Mouse (Mus musculus) myocyte (in vitro differentiated cells): ENCODE data around the gene Lpcat1. TPM values are rescaled to one million over a fixed set of nuclear protein-coding genes. Genes with fewer than 3 reads are reported as not detected.

Experiments
- H3K27me3 ChIP-seq: one replicate; pipeline ENCODE4 v1.6.1; 2011; ENCODE audit not compliant: control insufficient read depth, insufficient read depth, insufficient read length
- H3K36me3 ChIP-seq: one replicate; pipeline ENCODE4 v1.6.1; 2011; ENCODE audit not compliant: control insufficient read depth, insufficient read depth
- H3K4me2 ChIP-seq: one replicate; pipeline ENCODE4 v1.6.1; 2011; ENCODE audit warnings: low read depth, control low read depth
- H3K4me3 ChIP-seq: one replicate; pipeline ENCODE4 v1.5.1; 2011; ENCODE audit warnings: mild to moderate bottlenecking, control low read depth, moderate library complexity
- H3K79me2 ChIP-seq: one replicate; pipeline ENCODE4 v1.6.1; 2011; ENCODE audit not compliant: control insufficient read depth, insufficient read depth
- H3ac ChIP-seq: one replicate; pipeline ENCODE4 v1.6.1; 2011; ENCODE audit not compliant: control insufficient read depth, insufficient read length
- CEBPB ChIP-seq: IDR thresholded peaks from 2 replicates; pipeline ENCODE4 v1.6.1; 2011; ENCODE audit warnings: mild to moderate bottlenecking, moderate library complexity; ENCODE audit not compliant: poor library complexity, insufficient read depth, severe bottlenecking
- E2F4 ChIP-seq: IDR thresholded peaks from one replicate; pipeline ENCODE4 v1.6.1; 2011; ENCODE audit warnings: mild to moderate bottlenecking, control low read depth, moderate library complexity; ENCODE audit not compliant: insufficient read depth
- MAX ChIP-seq: IDR thresholded peaks from one replicate; pipeline ENCODE4 v1.6.1; 2011; ENCODE audit warnings: low read depth, mild to moderate bottlenecking, control low read depth
- MYOD1 ChIP-seq, 3 experiments: IDR thresholded peaks; one replicate each; pipeline ENCODE4 v1.6.1; 2011; ENCODE audit warnings: control low read depth in 2 of 3, low read depth in 2 of 3, mild to moderate bottlenecking in 2 of 3, moderate library complexity in 1 of 3; ENCODE audit not compliant: insufficient read length in 2 of 3, control insufficient read depth in 1 of 3
- MYOG ChIP-seq, 3 experiments: IDR thresholded peaks; one replicate each; pipeline ENCODE4 v1.6.1; 2011; ENCODE audit warnings: control low read depth in 2 of 3, low read depth in 2 of 3, mild to moderate bottlenecking in 2 of 3; ENCODE audit not compliant: insufficient read length in 2 of 3, control insufficient read depth in 1 of 3, insufficient read depth in 1 of 3
- POLR2A ChIP-seq: IDR thresholded peaks from one replicate; pipeline ENCODE4 v1.6.1; 2011; ENCODE audit warnings: low read depth, mild to moderate bottlenecking, control low read depth, moderate library complexity; ENCODE audit not compliant: insufficient read length
- POLR2AphosphoS2 ChIP-seq: IDR thresholded peaks from one replicate; pipeline ENCODE4 v1.6.1; 2011; ENCODE audit warnings: low read depth, control low read depth; ENCODE audit not compliant: insufficient read length
- REST ChIP-seq: IDR thresholded peaks from one replicate; pipeline ENCODE4 v1.6.1; 2011; ENCODE audit warnings: mild to moderate bottlenecking, control low read depth, moderate library complexity; ENCODE audit not compliant: insufficient read depth, insufficient read length
- SRF ChIP-seq: IDR thresholded peaks from one replicate; pipeline ENCODE4 v1.6.1; 2011; ENCODE audit warnings: low read depth; ENCODE audit not compliant: control insufficient read depth, insufficient read length
- TCF12 ChIP-seq: IDR thresholded peaks from one replicate; pipeline ENCODE4 v1.6.1; 2011; ENCODE audit warnings: mild to moderate bottlenecking, control low read depth; ENCODE audit not compliant: poor library complexity, insufficient read depth, severe bottlenecking
- TCF3 ChIP-seq: IDR thresholded peaks from one replicate; pipeline ENCODE4 v1.6.1; 2011; ENCODE audit warnings: low read depth, control low read depth; ENCODE audit not compliant: insufficient read length
- USF1 ChIP-seq: IDR thresholded peaks from one replicate; pipeline ENCODE4 v1.6.1; 2011; ENCODE audit warnings: low read depth, mild to moderate bottlenecking, control low read depth, moderate library complexity
- polyA plus RNA-seq: library from polyadenylated mRNA; unstranded; fragments of >200 nt; fragmentation: generic; extraction: Trizol; gene quantifications from one replicate; pipeline ENCODE4 v1.2.1, GENCODE M21; 2012; ENCODE audit warnings: missing spikeins

Gene Lpcat1
- polyA plus RNA-seq, 1 experiment: 10.1 TPM

DNA sequence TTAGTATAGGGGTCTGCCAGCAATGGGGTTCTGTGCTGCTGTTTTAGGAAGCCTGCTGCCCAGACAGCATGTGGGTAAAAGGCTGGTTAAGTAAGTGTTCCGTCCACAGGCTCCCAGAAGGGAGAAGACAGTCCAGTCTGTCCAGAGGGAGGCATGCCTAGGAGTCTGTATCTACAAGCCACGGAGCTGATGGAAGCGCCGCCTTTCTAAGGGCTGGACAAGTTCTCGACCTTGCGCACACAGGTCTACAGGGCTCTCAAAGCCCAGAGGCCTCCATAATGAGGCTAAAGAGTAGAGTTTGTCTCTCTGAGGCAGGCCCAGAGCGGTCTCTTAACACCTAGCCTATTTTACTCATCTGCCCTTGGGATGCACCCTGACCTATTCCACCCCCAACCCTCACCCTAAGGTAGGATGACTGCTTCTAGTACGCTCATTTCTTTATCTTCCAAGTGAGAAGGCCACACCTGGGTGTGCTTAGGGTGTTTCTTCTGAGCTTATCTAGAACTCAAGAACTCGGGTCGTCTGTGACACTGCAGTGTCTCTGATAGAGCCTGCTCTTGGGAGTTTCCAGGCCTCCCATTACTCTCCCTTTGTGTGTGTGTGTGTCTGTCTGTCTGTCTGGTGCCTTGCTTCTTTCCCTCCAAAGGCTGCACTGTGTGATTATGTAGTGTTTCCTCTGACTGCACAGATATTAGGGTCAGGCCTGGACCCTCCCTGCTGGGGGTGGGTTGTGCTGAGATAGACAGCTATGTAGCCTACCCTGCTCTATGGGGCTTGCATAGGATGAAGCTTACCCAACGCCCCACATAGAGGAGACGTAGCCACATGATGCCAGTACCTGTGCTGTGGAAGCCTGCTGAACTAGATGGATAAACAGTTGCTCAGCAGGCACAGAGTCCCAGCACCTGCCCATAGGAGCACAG, 8.3 kb downstream of the Lpcat1 start:
- TF ChIP-seq TCF3: no peak
- no peak for TF ChIP-seq MAX
- no peak for TF ChIP-seq MYOD1 (IDR thresholded peaks at IDR 0.05; ENCODE audit: control insufficient read depth in 1 of 3, insufficient read length in 2 of 3, low read depth in 2 of 3)
- no peak for TF ChIP-seq MYOG (IDR thresholded peaks at IDR 0.05; ENCODE audit: control insufficient read depth in 1 of 3, insufficient read depth in 1 of 3, insufficient read length in 2 of 3, low read depth in 2 of 3)
- Histone ChIP-seq H3ac (no peak overlapping the region), H3K36me3 (no peaks in the 10 kb centered on the region), H3K4me3 (no peak overlapping the region), H3K79me2 (peaks cover 65% of the 10 kb centered on the region), H3K4me2 (no peak overlapping the region), H3K27me3 (no peaks in the 10 kb centered on the region)

DNA sequence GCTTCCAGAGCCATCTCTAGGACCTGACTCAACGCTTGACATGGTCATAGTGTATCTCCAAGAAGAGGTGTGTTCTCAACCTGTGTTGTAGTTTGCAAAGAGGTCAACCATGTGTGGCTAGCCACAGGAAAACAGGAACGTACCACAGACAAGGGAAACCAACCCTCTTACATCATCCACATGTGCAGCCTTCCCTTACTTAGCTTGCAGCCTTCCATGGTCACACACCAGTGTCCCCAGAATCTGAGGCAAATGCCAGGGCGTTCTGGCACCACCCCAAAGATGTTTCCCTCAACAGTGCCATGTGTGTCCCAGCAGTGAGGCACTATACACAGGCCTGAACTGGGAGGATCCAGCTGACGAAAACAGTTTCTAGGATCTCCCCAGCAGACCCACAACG, 9.3 kb downstream of the Lpcat1 start:
- TF ChIP-seq REST (no peak), USF1 (no peak), TCF3 (no peak), CEBPB (no peak), MYOG (IDR thresholded peaks at IDR 0.05; ENCODE audit: control insufficient read depth in 1 of 3, insufficient read depth in 1 of 3, insufficient read length in 2 of 3, low read depth in 2 of 3) (no peak), MAX (no peak), SRF (no peak), POLR2AphosphoS2 (no peak), TCF12 (no peak), MYOD1 (IDR thresholded peaks at IDR 0.05; ENCODE audit: control insufficient read depth in 1 of 3, insufficient read length in 2 of 3, low read depth in 2 of 3) (no peak), E2F4 (no peak)
- Histone ChIP-seq H3K4me3 (no peak overlapping the region), H3K4me2 (no peak overlapping the region), H3ac (no peak overlapping the region), H3K36me3 (no peaks in the 10 kb centered on the region), H3K27me3 (no peaks in the 10 kb centered on the region), H3K79me2 (peaks cover 65% of the 10 kb centered on the region)

DNA sequence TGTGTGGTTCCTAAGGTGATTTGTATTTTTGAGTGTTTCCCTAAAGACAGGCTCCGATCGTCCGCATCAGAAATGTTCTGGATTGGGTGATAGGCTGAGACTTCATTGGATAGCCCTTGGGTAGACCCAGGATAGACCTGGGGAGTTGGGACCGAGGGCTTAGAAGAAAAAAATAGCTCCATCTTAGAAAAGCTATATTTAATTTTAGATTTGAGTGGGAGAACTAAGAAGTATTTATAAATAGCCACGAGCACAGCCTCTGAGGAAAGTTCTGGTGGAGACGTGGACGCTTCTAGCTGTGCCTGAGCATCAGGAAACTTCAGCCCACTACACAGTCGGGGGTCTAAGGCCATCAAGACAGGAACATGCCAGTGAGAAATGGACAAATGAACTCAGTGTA, 9.8 kb downstream of the Lpcat1 start:
- TF ChIP-seq CEBPB (no peak), MYOD1 (IDR thresholded peaks at IDR 0.05; ENCODE audit: control insufficient read depth in 1 of 3, insufficient read length in 2 of 3, low read depth in 2 of 3) (no peak), TCF3 (no peak)
- no peak overlapping the region for H3K4me3 ChIP-seq
- H3K36me3 ChIP-seq: no peaks in the 10 kb centered on the region
- H3ac ChIP-seq: no peak overlapping the region
- H3K79me2 ChIP-seq: peaks cover 70% of the 10 kb centered on the region
- no peaks in the 10 kb centered on the region for H3K27me3 ChIP-seq
- no peak overlapping the region for H3K4me2 ChIP-seq

DNA sequence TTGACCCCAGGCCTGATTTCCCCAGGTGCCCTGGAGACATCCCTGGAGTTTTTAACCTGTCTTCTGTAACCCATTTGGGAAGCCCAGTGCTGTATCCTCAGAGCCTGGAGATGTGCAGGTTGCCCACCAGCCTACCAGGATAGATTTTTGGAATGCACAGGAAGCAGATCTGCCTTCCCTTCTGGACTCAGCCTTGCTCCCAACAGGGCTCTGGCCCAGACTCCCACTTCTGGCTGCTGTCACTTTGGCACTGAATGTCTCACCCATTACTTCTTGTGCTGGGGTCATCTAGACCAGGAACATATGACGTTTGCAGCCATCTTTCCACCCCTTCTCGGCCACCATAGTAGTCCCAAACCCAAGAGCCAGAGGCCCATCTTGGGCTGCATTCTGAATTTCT, 10.8 kb downstream of the Lpcat1 start:
- Histone ChIP-seq H3K27me3 (no peaks in the 10 kb centered on the region), H3K4me3 (no peak overlapping the region), H3ac (no peak overlapping the region), H3K4me2 (no peak overlapping the region), H3K79me2 (peaks cover 66% of the 10 kb centered on the region), H3K36me3 (no peaks in the 10 kb centered on the region)
- TF ChIP-seq USF1: no peak
- no peak for TF ChIP-seq POLR2AphosphoS2
- no peak for TF ChIP-seq CEBPB
- no peak for TF ChIP-seq E2F4
- no peak for TF ChIP-seq TCF12
- no peak for TF ChIP-seq POLR2A
- TF ChIP-seq MYOG (IDR thresholded peaks at IDR 0.05; ENCODE audit: control insufficient read depth in 1 of 3, insufficient read depth in 1 of 3, insufficient read length in 2 of 3, low read depth in 2 of 3): no peak
- no peak for TF ChIP-seq REST
- no peak for TF ChIP-seq MAX
- no peak for TF ChIP-seq MYOD1 (IDR thresholded peaks at IDR 0.05; ENCODE audit: control insufficient read depth in 1 of 3, insufficient read length in 2 of 3, low read depth in 2 of 3)

DNA sequence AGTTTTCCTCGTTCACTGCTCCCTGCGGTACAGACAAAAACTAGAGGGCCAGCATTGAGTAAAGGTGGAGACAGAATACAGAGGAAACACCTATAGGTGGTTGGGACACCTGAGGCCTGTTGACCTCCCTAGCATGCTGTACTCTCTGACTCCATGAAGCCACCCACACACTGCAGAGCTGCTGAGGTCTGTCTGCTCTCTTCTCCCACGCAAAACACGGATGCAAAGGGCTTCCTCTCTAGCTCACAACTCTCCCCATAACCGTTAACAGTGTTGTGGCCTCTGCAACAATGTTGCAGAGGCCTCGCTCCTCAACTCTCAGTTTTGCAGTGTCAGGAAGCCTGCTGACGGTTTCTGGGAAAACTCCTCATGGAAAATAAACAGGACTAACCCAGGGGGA, 15.5 kb downstream of the Lpcat1 start:
- peaks cover 8% of the 10 kb centered on the region for H3K36me3 ChIP-seq
- H3K27me3 ChIP-seq: no peaks in the 10 kb centered on the region
- no peak overlapping the region for H3K4me2 ChIP-seq
- TF ChIP-seq POLR2A (no peak), POLR2AphosphoS2 (no peak)
- H3ac ChIP-seq: no peak overlapping the region
- H3K4me3 ChIP-seq: no peak overlapping the region
- peaks cover 45% of the 10 kb centered on the region for H3K79me2 ChIP-seq
